Mouse (Mus musculus): Measurements from ENCODE around the gene Ms4a2. TPM values are rescaled to one million over a fixed set of nuclear protein-coding genes. Genes with fewer than 3 reads are reported as not detected.

Ms4a2 gene
- total and polyA plus RNA-seq, 3 experiments: 0.21 to 0.53 (median 0.39) TPM

DNA sequence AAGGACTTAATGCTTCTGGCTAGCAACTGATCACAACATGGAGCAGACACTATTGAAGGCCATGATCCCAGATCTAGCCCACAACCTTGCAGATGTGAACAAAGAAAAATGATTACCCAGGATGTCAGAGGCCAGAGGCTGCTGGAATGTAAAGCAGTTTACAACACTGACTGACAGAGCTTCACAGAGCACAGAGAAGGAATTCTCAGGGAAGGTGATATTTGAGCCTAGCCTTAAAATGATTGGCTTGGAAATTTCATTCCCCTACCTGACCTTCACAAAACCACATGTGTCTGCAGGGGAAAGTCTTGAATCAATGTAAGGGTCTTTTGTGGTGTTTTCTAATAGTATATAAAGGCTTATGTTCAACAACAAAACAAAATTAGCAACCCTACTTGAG is 1.3 kb upstream of the Ms4a2 start:
- Histone ChIP-seq H3K27ac (ENCODE audit: insufficient read depth, low read depth) (no peak overlapping the region), H3K9me3 (replicated peaks; ENCODE audit: low read length) (no peaks in the 10 kb centered on the region), H3K4me2 (ENCODE audit: insufficient read depth, low read depth, poor library complexity, severe bottlenecking) (no peak overlapping the region), H3K27me3 (replicated peaks) (no peaks in the 10 kb centered on the region), H3K36me3 (replicated peaks in 1 of 2; ENCODE audit: control insufficient read depth in 1 of 2, insufficient read depth in 1 of 2, low read length in 1 of 2) (peaks cover 0 to 2% of the 10 kb centered on the region in 2 experiments), H3K4me1 (ENCODE audit: control insufficient read depth in 1 of 2, insufficient read depth in 2 of 2) (no peaks in the 10 kb centered on the region), H3K79me2 (replicated peaks; ENCODE audit: control insufficient read depth, extremely low read depth, insufficient read depth, poor library complexity, severe bottlenecking) (no peaks in the 10 kb centered on the region), H3K4me3 (replicated peaks in 1 of 3; ENCODE audit: low read depth in 2 of 3, low read length in 2 of 3, poor library complexity in 1 of 3) (no peak overlapping the region), H3K9ac (ENCODE audit: insufficient read depth, low read depth) (no peak overlapping the region)
- no peak for DNase-seq (ENCODE audit: extremely low read depth)
- TF ChIP-seq JUND (conservative IDR thresholded peaks at IDR 0.05; ENCODE audit: low read depth, low read length) (no peak), TBP (conservative IDR thresholded peaks at IDR 0.05; ENCODE audit: low read depth, low read length) (no peak), HCFC1 (IDR thresholded peaks at IDR 0.05; ENCODE audit: low read depth, low read length) (no peak), NRF1 (IDR thresholded peaks at IDR 0.05; ENCODE audit: low read depth, low read length) (no peak), SIN3A (IDR thresholded peaks at IDR 0.05; ENCODE audit: low read length) (no peak), E2F4 (IDR thresholded peaks at IDR 0.05; ENCODE audit: insufficient replicate concordance, low read depth, low read length) (no peak), GABPA (IDR thresholded peaks at IDR 0.05; ENCODE audit: insufficient replicate concordance, low read depth, low read length) (no peak), BHLHE40 (IDR thresholded peaks at IDR 0.05; ENCODE audit: low read depth, low read length) (no peak), IRF4 (IDR thresholded peaks at IDR 0.05; ENCODE audit: low read depth, low read length) (no peak), CHD1 (IDR thresholded peaks at IDR 0.05; ENCODE audit: low read depth, low read length) (no peak)
- dilution Hi-C loops (cut with MboI; ENCODE audit: extremely low pct_ligation_motif_present, extremely low pct_unique_long_range_greater_than_20kb, low sequenced_read_pairs): no loop called here
- in situ Hi-C loops (cut with MboI; ENCODE audit: low pct_ligation_motif_present, low pct_unique_long_range_greater_than_20kb, low sequenced_read_pairs): loop anchor here (25.0 kb wide), 2 partner anchors 338 to 587 kb away; partner anchors contain the start of gene Osbp

DNA sequence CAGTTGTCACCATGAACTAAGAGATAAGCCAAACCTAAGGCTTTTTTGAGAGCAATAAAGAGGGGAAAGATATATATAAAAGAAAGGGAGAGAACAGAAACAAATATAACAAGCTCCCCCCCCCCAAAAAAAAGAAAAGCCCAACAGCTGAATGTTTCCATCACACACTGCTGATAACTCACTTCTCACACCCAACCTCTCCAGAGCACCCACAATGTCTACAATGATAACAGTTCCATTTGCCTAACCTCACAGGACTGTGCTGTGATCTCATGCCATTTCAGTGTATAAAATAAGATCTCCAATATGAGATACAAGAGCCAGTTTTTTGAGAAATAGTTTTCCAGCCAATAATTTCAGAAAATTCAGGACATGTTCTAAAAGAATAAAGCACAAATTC is 5.5 kb downstream of the Ms4a2 start:
- Histone ChIP-seq H3K9me3 (replicated peaks; ENCODE audit: low read length) (no peaks in the 10 kb centered on the region), H3K27me3 (replicated peaks) (no peaks in the 10 kb centered on the region), H3K4me1 (ENCODE audit: control insufficient read depth in 1 of 2, insufficient read depth in 2 of 2) (peaks cover 0 to 4% of the 10 kb centered on the region in 2 experiments; a peak in 1 of 4 replicates), H3K79me2 (replicated peaks; ENCODE audit: control insufficient read depth, extremely low read depth, insufficient read depth, poor library complexity, severe bottlenecking) (no peaks in the 10 kb centered on the region), H3K36me3 (replicated peaks in 1 of 2; ENCODE audit: control insufficient read depth in 1 of 2, insufficient read depth in 1 of 2, low read length in 1 of 2) (no peaks in the 10 kb centered on the region), H3K27ac (ENCODE audit: insufficient read depth, low read depth) (no peak overlapping the region), H3K9ac (ENCODE audit: insufficient read depth, low read depth) (no peak overlapping the region), H3K4me3 (replicated peaks in 1 of 3; ENCODE audit: low read depth in 2 of 3, low read length in 2 of 3, poor library complexity in 1 of 3) (no peak overlapping the region), H3K4me2 (ENCODE audit: insufficient read depth, low read depth, poor library complexity, severe bottlenecking) (no peak overlapping the region; the same call in 1 of the 2 replicates)
- TF ChIP-seq JUN (IDR thresholded peaks at IDR 0.05; ENCODE audit: insufficient read depth, low read depth, low read length) (no peak), USF1 (IDR thresholded peaks at IDR 0.05; ENCODE audit: low read depth, low read length) (no peak), CTCF (conservative IDR thresholded peaks at IDR 0.05 in 1 of 2, IDR thresholded peaks at IDR 0.05 in 1 of 2; ENCODE audit: low read depth in 2 of 2, low read length in 2 of 2) (no peak), MXI1 (IDR thresholded peaks at IDR 0.05; ENCODE audit: low read depth, low read length) (no peak), RCOR1 (conservative IDR thresholded peaks at IDR 0.05; ENCODE audit: low read depth, low read length) (no peak), MAFK (IDR thresholded peaks at IDR 0.05; ENCODE audit: insufficient replicate concordance, low read length) (no peak), BHLHE40 (IDR thresholded peaks at IDR 0.05; ENCODE audit: low read depth, low read length) (no peak), ELF1 (IDR thresholded peaks at IDR 0.05; ENCODE audit: low read depth, low read length) (no peak), TCF12 (IDR thresholded peaks at IDR 0.05; ENCODE audit: low read depth, low read length) (no peak), E2F4 (IDR thresholded peaks at IDR 0.05; ENCODE audit: insufficient replicate concordance, low read depth, low read length) (no peak), IRF4 (IDR thresholded peaks at IDR 0.05; ENCODE audit: low read depth, low read length) (no peak), PAX5 (IDR thresholded peaks at IDR 0.05; ENCODE audit: low read length) (no peak), HCFC1 (IDR thresholded peaks at IDR 0.05; ENCODE audit: low read depth, low read length) (no peak), NELFE (IDR thresholded peaks at IDR 0.05; ENCODE audit: low read depth, low read length) (no peak), JUND (conservative IDR thresholded peaks at IDR 0.05; ENCODE audit: low read depth, low read length) (no peak)
- DNase-seq (ENCODE audit: extremely low read depth): no peak
- dilution Hi-C loops (cut with MboI; ENCODE audit: extremely low pct_ligation_motif_present, extremely low pct_unique_long_range_greater_than_20kb, low sequenced_read_pairs) (no loop called here), in situ Hi-C loops (cut with MboI; ENCODE audit: low pct_ligation_motif_present, low pct_unique_long_range_greater_than_20kb, low sequenced_read_pairs) (loop anchor here (10.0 to 25.0 kb wide), 3 partner anchors 77 to 581 kb away; partner anchors contain the start of genes Oosp1, Oosp3 and Osbp)

Data from CH12.LX (cell line).